Mouse (Mus musculus) CH12.LX (cell line): Measurements from ENCODE around the gene Gpr179. TPM values are rescaled to one million over a fixed set of nuclear protein-coding genes. Genes with fewer than 3 reads are reported as not detected.

Experiments
- DNase-seq: peaks from one replicate; pipeline ENCODE4 v3.0.0-alpha.2; 2013; ENCODE audit errors: extremely low read depth
- H3K27ac ChIP-seq: 2 replicates; pipeline ENCODE4 v1.5.1; 2012; ENCODE audit warnings: low read depth, mild to moderate bottlenecking, control low read depth, moderate library complexity; ENCODE audit not compliant: insufficient read depth
- H3K27me3 ChIP-seq: replicated peaks from 2 replicates; pipeline ENCODE3; 2012; ENCODE audit warnings: inconsistent platforms
- H3K36me3 ChIP-seq, 2 experiments: replicated peaks in 1 of 2; 2 replicates each; pipeline versions ENCODE3 to v1.6.1; 2012; ENCODE audit warnings: inconsistent platforms in 1 of 2, low read length in 1 of 2, mild to moderate bottlenecking in 1 of 2, mixed read lengths in 1 of 2, moderate library complexity in 1 of 2; ENCODE audit not compliant: control insufficient read depth in 1 of 2, insufficient read depth in 1 of 2
- H3K4me1 ChIP-seq, 2 experiments: 2 replicates each; pipeline ENCODE4 v1.6.1; 2012; ENCODE audit warnings: inconsistent platforms in 1 of 2, moderate library complexity in 1 of 2; ENCODE audit not compliant: insufficient read depth in 2 of 2, control insufficient read depth in 1 of 2
- H3K4me2 ChIP-seq: 2 replicates; pipeline ENCODE4 v1.6.1; 2012; ENCODE audit warnings: low read depth, mild to moderate bottlenecking, control low read depth; ENCODE audit not compliant: poor library complexity, insufficient read depth, severe bottlenecking
- H3K4me3 ChIP-seq, 3 experiments: fragments of 150-350 bp in 1 of 3; sonication (generic) in 1 of 3; replicated peaks in 1 of 3; 2 replicates each; pipeline versions ENCODE3 to v1.5.1; 2011 to 2012; ENCODE audit warnings: low read depth in 2 of 3, low read length in 2 of 3, mild to moderate bottlenecking in 2 of 3, moderate library complexity in 2 of 3, control low read depth in 1 of 3, improper control_type of control experiment in 1 of 3, inconsistent platforms in 1 of 3, mixed read lengths in 1 of 3; ENCODE audit not compliant: poor library complexity in 1 of 3
- H3K79me2 ChIP-seq: replicated peaks from 2 replicates; pipeline ENCODE4 v1.6.1; 2012; ENCODE audit warnings: mild to moderate bottlenecking, moderate library complexity; ENCODE audit not compliant: control insufficient read depth, poor library complexity, insufficient read depth, severe bottlenecking; ENCODE audit errors: extremely low read depth
- H3K9ac ChIP-seq: 2 replicates; pipeline ENCODE4 v1.6.1; 2012; ENCODE audit warnings: low read depth, mild to moderate bottlenecking, control low read depth, moderate library complexity; ENCODE audit not compliant: insufficient read depth
- H3K9me3 ChIP-seq: replicated peaks from 2 replicates; pipeline ENCODE3; 2012; ENCODE audit warnings: low read length, inconsistent platforms, mixed read lengths
- BHLHE40 ChIP-seq: IDR thresholded peaks from 2 replicates; pipeline ENCODE4 v1.6.1; 2011; ENCODE audit warnings: mild to moderate bottlenecking, low read depth, low read length, improper control_type of control experiment
- CHD1 ChIP-seq: IDR thresholded peaks from 2 replicates; pipeline ENCODE4 v1.6.1; 2012; ENCODE audit warnings: low read depth, low read length, improper control_type of control experiment, inconsistent platforms
- CHD2 ChIP-seq: IDR thresholded peaks from 2 replicates; pipeline ENCODE4 v1.6.1; 2011; ENCODE audit warnings: low read length, improper control_type of control experiment
- CTCF ChIP-seq, 2 experiments: IDR thresholded peaks in 1 of 2; conservative IDR thresholded peaks in 1 of 2; 2 replicates each; pipeline ENCODE4 v1.5.1; 2011 to 2012; ENCODE audit warnings: low read depth in 2 of 2, low read length in 2 of 2, improper control_type of control experiment in 1 of 2, inconsistent platforms in 1 of 2, mild to moderate bottlenecking in 1 of 2, moderate library complexity in 1 of 2
- ELF1 ChIP-seq: IDR thresholded peaks from 2 replicates; pipeline ENCODE4 v1.6.1; 2014; ENCODE audit warnings: low read depth, mild to moderate bottlenecking, inconsistent platforms, low read length, improper control_type of control experiment
- EP300 ChIP-seq: IDR thresholded peaks from 2 replicates; pipeline ENCODE4 v1.6.1; 2011; ENCODE audit warnings: low read length, improper control_type of control experiment
- ETS1 ChIP-seq: conservative IDR thresholded peaks from 2 replicates; pipeline ENCODE4 v1.6.1; 2012; ENCODE audit warnings: low read depth, mild to moderate bottlenecking, inconsistent platforms, low read length, improper control_type of control experiment, moderate library complexity
- GABPA ChIP-seq: IDR thresholded peaks from 2 replicates; pipeline ENCODE4 v1.6.1; 2012; ENCODE audit warnings: low read depth, low read length, improper control_type of control experiment, inconsistent platforms; ENCODE audit not compliant: insufficient replicate concordance
- HCFC1 ChIP-seq: IDR thresholded peaks from 2 replicates; pipeline ENCODE4 v1.6.1; 2012; ENCODE audit warnings: low read depth, mild to moderate bottlenecking, inconsistent platforms, low read length, improper control_type of control experiment
- IRF4 ChIP-seq: IDR thresholded peaks from 2 replicates; pipeline ENCODE4 v1.6.1; 2014; ENCODE audit warnings: low read depth, mild to moderate bottlenecking, inconsistent platforms, low read length, improper control_type of control experiment
- JUN ChIP-seq: IDR thresholded peaks from 2 replicates; pipeline ENCODE4 v1.6.1; 2011; ENCODE audit warnings: low read depth, mild to moderate bottlenecking, low read length, improper control_type of control experiment, moderate library complexity; ENCODE audit not compliant: insufficient read depth
- JUND ChIP-seq: conservative IDR thresholded peaks from 2 replicates; pipeline ENCODE4 v1.6.1; 2011; ENCODE audit warnings: low read depth, low read length, improper control_type of control experiment
- KAT2A ChIP-seq: IDR thresholded peaks from 2 replicates; pipeline ENCODE4 v1.6.1; 2012; ENCODE audit warnings: low read length, improper control_type of control experiment, inconsistent platforms; ENCODE audit not compliant: insufficient replicate concordance
- MAFK ChIP-seq: IDR thresholded peaks from 2 replicates; pipeline ENCODE4 v1.6.1; 2011; ENCODE audit warnings: low read length, improper control_type of control experiment; ENCODE audit not compliant: insufficient replicate concordance
- MAX ChIP-seq: IDR thresholded peaks from 2 replicates; pipeline ENCODE4 v1.6.1; 2011; ENCODE audit warnings: low read length, improper control_type of control experiment
- MAZ ChIP-seq: IDR thresholded peaks from 2 replicates; pipeline ENCODE4 v1.6.1; 2012; ENCODE audit warnings: low read depth, mild to moderate bottlenecking, inconsistent platforms, low read length, improper control_type of control experiment, moderate library complexity
- MEF2A ChIP-seq: IDR thresholded peaks from 2 replicates; pipeline ENCODE4 v1.6.1; 2014; ENCODE audit warnings: low read depth, mild to moderate bottlenecking, inconsistent platforms, low read length, improper control_type of control experiment, borderline replicate concordance
- MXI1 ChIP-seq: IDR thresholded peaks from 2 replicates; pipeline ENCODE4 v1.6.1; 2011; ENCODE audit warnings: mild to moderate bottlenecking, low read depth, low read length, improper control_type of control experiment
- MYC ChIP-seq: IDR thresholded peaks from 2 replicates; pipeline ENCODE4 v1.6.1; 2011; ENCODE audit warnings: low read depth, mild to moderate bottlenecking, improper control_type of control experiment, low read length
- NELFE ChIP-seq: IDR thresholded peaks from 2 replicates; pipeline ENCODE4 v1.6.1; 2011; ENCODE audit warnings: low read depth, low read length, improper control_type of control experiment
- NRF1 ChIP-seq: IDR thresholded peaks from 2 replicates; pipeline ENCODE4 v1.6.1; 2014; ENCODE audit warnings: low read depth, mild to moderate bottlenecking, inconsistent platforms, low read length, improper control_type of control experiment, moderate library complexity
- PAX5 ChIP-seq: IDR thresholded peaks from 2 replicates; pipeline ENCODE4 v1.6.1; 2012; ENCODE audit warnings: low read length, inconsistent platforms, mixed read lengths
- POLR2A ChIP-seq: IDR thresholded peaks from 2 replicates; pipeline ENCODE4 v1.6.1; 2011; ENCODE audit warnings: low read depth, mild to moderate bottlenecking, improper control_type of control experiment, low read length
- POLR2AphosphoS2 ChIP-seq: IDR thresholded peaks from 2 replicates; pipeline ENCODE4 v1.6.1; 2011; ENCODE audit warnings: low read depth, low read length, improper control_type of control experiment
- RAD21 ChIP-seq: IDR thresholded peaks from 2 replicates; pipeline ENCODE4 v1.6.1; 2011; ENCODE audit warnings: low read depth, mild to moderate bottlenecking, low read length, improper control_type of control experiment, moderate library complexity
- RCOR1 ChIP-seq: conservative IDR thresholded peaks from 2 replicates; pipeline ENCODE4 v1.6.1; 2012; ENCODE audit warnings: low read depth, mild to moderate bottlenecking, inconsistent platforms, low read length, improper control_type of control experiment
- SIN3A ChIP-seq: IDR thresholded peaks from 2 replicates; pipeline ENCODE4 v1.6.1; 2012; ENCODE audit warnings: low read length, improper control_type of control experiment, inconsistent platforms
- SMC3 ChIP-seq: IDR thresholded peaks from 2 replicates; pipeline ENCODE4 v1.6.1; 2011; ENCODE audit warnings: low read depth, low read length, improper control_type of control experiment
- TBP ChIP-seq: conservative IDR thresholded peaks from 2 replicates; pipeline ENCODE4 v1.6.1; 2011; ENCODE audit warnings: low read depth, low read length, improper control_type of control experiment
- TCF12 ChIP-seq: IDR thresholded peaks from 2 replicates; pipeline ENCODE4 v1.6.1; 2014; ENCODE audit warnings: low read depth, mild to moderate bottlenecking, inconsistent platforms, low read length, improper control_type of control experiment
- UBTF ChIP-seq: IDR thresholded peaks from 2 replicates; pipeline ENCODE4 v1.6.1; 2012; ENCODE audit warnings: low read depth, mild to moderate bottlenecking, inconsistent platforms, low read length, improper control_type of control experiment, moderate library complexity
- USF1 ChIP-seq: IDR thresholded peaks from 2 replicates; pipeline ENCODE4 v1.6.1; 2014; ENCODE audit warnings: low read depth, mild to moderate bottlenecking, inconsistent platforms, low read length, improper control_type of control experiment
- USF2 ChIP-seq: conservative IDR thresholded peaks from 2 replicates; pipeline ENCODE4 v1.6.1; 2011; ENCODE audit warnings: low read depth, low read length, improper control_type of control experiment
- ZC3H11A ChIP-seq: IDR thresholded peaks from 2 replicates; pipeline ENCODE4 v1.6.1; 2012; ENCODE audit warnings: low read depth, mild to moderate bottlenecking, inconsistent platforms, low read length, improper control_type of control experiment
- ZKSCAN1 ChIP-seq: IDR thresholded peaks from 2 replicates; pipeline ENCODE4 v1.6.1; 2012; ENCODE audit warnings: low read depth, inconsistent platforms, low read length, improper control_type of control experiment, borderline replicate concordance
- ZMIZ1 ChIP-seq: IDR thresholded peaks from 2 replicates; pipeline ENCODE4 v1.6.1; 2012; ENCODE audit warnings: low read depth, mild to moderate bottlenecking, inconsistent platforms, low read length, improper control_type of control experiment
- ZNF384 ChIP-seq: IDR thresholded peaks from 2 replicates; pipeline ENCODE4 v1.6.1; 2012; ENCODE audit warnings: low read depth, low read length, improper control_type of control experiment, inconsistent platforms
- dilution Hi-C: fragments of 300-500 bp; cut with MboI; formaldehyde crosslinking; loops from 2 replicates; pipeline ENCODE4 v1.14.3; 2020; ENCODE audit warnings: low sequenced_read_pairs; ENCODE audit not compliant: extremely low pct_unique_long_range_greater_than_20kb, extremely low pct_ligation_motif_present
- in situ Hi-C: fragments of 300-500 bp; cut with MboI; formaldehyde crosslinking; loops from 3 replicates; pipeline ENCODE4 v1.14.3; 2019; ENCODE audit warnings: low sequenced_read_pairs, low pct_ligation_motif_present, low pct_unique_long_range_greater_than_20kb, mixed read lengths
- polyA plus RNA-seq: library from polyadenylated mRNA; unstranded; fragments of >175 nt; gene quantifications from 2 replicates; pipeline ENCODE4 v1.2.1, GENCODE M21; 2012; ENCODE audit warnings: low read depth; ENCODE audit not compliant: insufficient read length
- total RNA-seq, 2 experiments: library from RNA; depleted of rRNA; stranded (reverse); fragments of 300-350 nt in 1 of 2; fragments of >200 nt in 1 of 2; gene quantifications; 2 replicates each; pipeline ENCODE4 v1.2.3; 2012 to 2014

The Gpr179 gene
- total and polyA plus RNA-seq, 3 experiments, result 0.03 to 0.08 TPM; not detected in 1

DNA sequence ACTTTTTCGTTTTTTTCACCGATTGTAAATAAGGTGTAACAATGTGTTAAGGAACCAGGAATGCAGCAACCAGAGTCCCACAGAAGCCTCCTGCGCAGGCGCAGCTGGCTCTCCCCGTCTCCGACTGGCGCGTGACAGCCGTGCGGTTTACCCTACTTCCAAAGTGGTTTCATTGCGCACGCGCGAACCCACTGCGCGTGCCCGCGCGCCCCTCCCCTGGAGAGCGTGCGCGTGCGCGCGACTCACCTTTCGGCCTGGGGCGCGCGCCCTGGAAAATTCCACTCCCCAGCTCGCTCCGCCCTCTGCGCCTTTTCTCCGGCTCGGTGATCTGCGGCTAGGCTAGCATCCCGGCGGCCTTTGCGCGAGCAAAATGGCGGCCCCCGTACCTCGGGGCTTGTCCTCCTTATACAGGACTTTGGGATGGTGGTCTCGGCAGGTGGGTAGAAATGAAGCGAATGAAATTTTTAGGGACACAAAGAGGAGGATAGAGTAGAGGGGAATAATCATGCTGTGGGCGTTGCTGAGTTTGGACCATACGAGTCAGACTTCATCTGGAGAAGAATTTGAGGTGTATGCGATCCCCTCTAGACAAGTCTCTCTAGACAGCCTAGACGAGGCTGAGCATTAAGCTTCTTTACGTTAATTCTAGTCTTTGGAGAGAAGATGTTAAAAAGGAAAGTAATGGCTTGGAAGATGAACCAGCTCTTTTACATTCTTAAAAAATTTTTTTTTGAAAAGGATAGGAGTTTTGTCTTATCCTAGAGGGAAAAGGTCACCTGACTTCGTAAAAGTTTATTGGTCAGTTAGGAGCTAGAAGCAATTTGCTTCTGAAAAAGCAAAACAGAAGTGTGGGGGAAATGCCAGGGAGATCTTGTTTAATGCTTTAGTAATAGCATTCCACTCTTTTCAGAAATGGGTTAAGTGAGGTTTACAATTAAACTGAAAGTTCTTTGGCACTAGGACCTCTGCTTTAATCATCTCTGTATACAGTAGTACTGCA, 36.1 kb downstream of the Gpr179 start, which contains the start of gene Mrpl45:
Mrpl45 (plus strand) TSS at position 213 of the 1,000 bp plus-strand sequence.
- dilution Hi-C loops, result no loop called here
- no peaks in the 10 kb centered on the region for H3K27me3 ChIP-seq
- peak within 1 kb of the TSS; percentile 47; the same call in 1 of the 2 replicates for H3K27ac ChIP-seq
- DNase-seq, result peak; percentile 98
- peak within 1 kb of the TSS; percentile 70 to 83 (median 76) for H3K4me3 ChIP-seq
- H3K4me2 ChIP-seq, result peak within 1 kb of the TSS; percentile 95
- H3K9ac ChIP-seq, result peak within 1 kb of the TSS; percentile 97
- peaks cover 11% of the 10 kb centered on the region for H3K79me2 ChIP-seq
- peaks cover 2 to 25% of the 10 kb centered on the region in 2 experiments; a peak in 3 of 4 replicates for H3K4me1 ChIP-seq
- H3K36me3 ChIP-seq, result peaks cover 0 to 7% of the 10 kb centered on the region in 2 experiments
- in situ Hi-C loops, result no loop called here
- no peaks in the 10 kb centered on the region for H3K9me3 ChIP-seq
- peak; percentile 92 for TF ChIP-seq BHLHE40
- TF ChIP-seq MEF2A, result peak; percentile 81
- no peak for TF ChIP-seq ZC3H11A
- TF ChIP-seq RAD21, result no peak
- TF ChIP-seq JUND, result peak; percentile 21; the same call in 1 of the 2 replicates
- TF ChIP-seq GABPA, result no peak
- peak; percentile 84 for TF ChIP-seq MAX
- peak; percentile 99 for TF ChIP-seq POLR2A
- TF ChIP-seq MYC, result peak; percentile 88; the same call in 1 of the 2 replicates
- no peak for TF ChIP-seq SMC3
- peak; percentile 99 for TF ChIP-seq NRF1
- TF ChIP-seq ELF1, result no peak; the same call in 1 of the 2 replicates
- peak; percentile 72; the same call in 1 of the 2 replicates for TF ChIP-seq KAT2A
- no peak for TF ChIP-seq PAX5
- peak; percentile 85 for TF ChIP-seq HCFC1
- peak; percentile 71 for TF ChIP-seq TBP
- TF ChIP-seq NELFE, result peak; percentile 95
- TF ChIP-seq SIN3A, result peak; percentile 90
- peak; percentile 96 for TF ChIP-seq TCF12
- TF ChIP-seq CHD2, result no peak
- TF ChIP-seq CHD1, result peak; percentile 95
- TF ChIP-seq USF2, result peak; percentile 30
- TF ChIP-seq RCOR1, result peak; percentile 71; the same call in 1 of the 2 replicates
- peak; percentile 60; the same call in 1 of the 2 replicates for TF ChIP-seq IRF4
- TF ChIP-seq MAZ, result peak; percentile 85; the same call in 1 of the 2 replicates
- TF ChIP-seq JUN, result no peak
- TF ChIP-seq ZNF384, result no peak
- no peak for TF ChIP-seq UBTF
- TF ChIP-seq ZKSCAN1, result no peak
- TF ChIP-seq CTCF (conservative IDR thresholded peaks at IDR 0.05 in 1 of 2, IDR thresholded peaks at IDR 0.05 in 1 of 2; ENCODE audit: low read depth in 2 of 2, low read length in 2 of 2), result no peak
- TF ChIP-seq USF1, result peak; percentile 73
- TF ChIP-seq POLR2AphosphoS2, result peak; percentile 95
- peak; percentile 92; the same call in 1 of the 2 replicates for TF ChIP-seq ZMIZ1
- no peak; the same call in 1 of the 2 replicates for TF ChIP-seq EP300
- TF ChIP-seq ETS1, result no peak
- no peak for TF ChIP-seq MAFK
- peak; percentile 76 for TF ChIP-seq MXI1
